Mouse (Mus musculus) MEL (cell line): Measurements from ENCODE around the gene Grk4. TPM values are rescaled to one million over a fixed set of nuclear protein-coding genes. Genes with fewer than 3 reads are reported as not detected.

Experiments used
- DNase-seq: peaks from one replicate; pipeline ENCODE4 v3.0.0; 2011; ENCODE audit warnings: low read depth, low spot score
- H3K27ac ChIP-seq: 2 replicates; pipeline ENCODE4 v1.5.1; 2012; ENCODE audit warnings: low read depth, mild to moderate bottlenecking, control low read depth, low read length, moderate library complexity; ENCODE audit not compliant: control insufficient read depth
- H3K27me3 ChIP-seq, 2 experiments: fragments of 150-350 bp in 1 of 2; sonication (generic) in 1 of 2; 2 replicates each; pipeline ENCODE4 v1.6.1; 2012; ENCODE audit warnings: low read length in 2 of 2, mild to moderate bottlenecking in 2 of 2, improper control_type of control experiment in 1 of 2, moderate library complexity in 1 of 2; ENCODE audit not compliant: insufficient read depth in 2 of 2, control insufficient read depth in 1 of 2
- H3K36me3 ChIP-seq, 2 experiments: 2 replicates each; pipeline ENCODE4 v1.6.1; 2012 to 2014; ENCODE audit warnings: low read length in 2 of 2, improper control_type of control experiment in 1 of 2, inconsistent platforms in 1 of 2, mild to moderate bottlenecking in 1 of 2; ENCODE audit not compliant: insufficient read depth in 2 of 2, control insufficient read depth in 1 of 2
- H3K4me1 ChIP-seq, 2 experiments: fragments of 150-350 bp in 1 of 2; sonication (generic) in 1 of 2; 2 replicates each; pipeline ENCODE4 v1.6.1; 2012; ENCODE audit warnings: low read length in 2 of 2, improper control_type of control experiment in 1 of 2, mild to moderate bottlenecking in 1 of 2; ENCODE audit not compliant: insufficient read depth in 2 of 2, control insufficient read depth in 1 of 2
- H3K4me3 ChIP-seq, 2 experiments: fragments of 150-350 bp in 1 of 2; sonication (generic) in 1 of 2; 2 replicates each; pipeline ENCODE4 v1.5.1; 2012; ENCODE audit warnings: low read depth in 2 of 2, low read length in 2 of 2, mild to moderate bottlenecking in 2 of 2, moderate library complexity in 2 of 2, control low read depth in 1 of 2, improper control_type of control experiment in 1 of 2; ENCODE audit not compliant: control insufficient read depth in 1 of 2, insufficient read depth in 1 of 2
- H3K79me2 ChIP-seq: 2 replicates; pipeline ENCODE4 v1.6.1; 2012; ENCODE audit warnings: mild to moderate bottlenecking, low read length, moderate library complexity; ENCODE audit not compliant: control insufficient read depth, poor library complexity, insufficient read depth
- H3K9ac ChIP-seq: 2 replicates; pipeline ENCODE4 v1.6.1; 2012; ENCODE audit warnings: low read depth, mild to moderate bottlenecking, control low read depth, low read length, moderate library complexity; ENCODE audit not compliant: control insufficient read depth, poor library complexity, severe bottlenecking
- H3K9me3 ChIP-seq: fragments of 150-350 bp; sonication (generic); replicated peaks from 2 replicates; pipeline ENCODE4 v1.6.1; 2012; ENCODE audit warnings: mild to moderate bottlenecking, low read length, improper control_type of control experiment, moderate library complexity; ENCODE audit not compliant: insufficient read depth
- BHLHE40 ChIP-seq: IDR thresholded peaks from 2 replicates; pipeline ENCODE4 v1.6.1; 2012; ENCODE audit warnings: low read depth, mild to moderate bottlenecking, inconsistent platforms, low read length, improper control_type of control experiment, borderline replicate concordance
- CHD1 ChIP-seq: IDR thresholded peaks from 2 replicates; pipeline ENCODE4 v1.6.1; 2012; ENCODE audit warnings: low read depth, mild to moderate bottlenecking, inconsistent platforms, low read length, improper control_type of control experiment
- CTCF ChIP-seq, 3 experiments: IDR thresholded peaks in 2 of 3; conservative IDR thresholded peaks in 1 of 3; 2 replicates each; pipeline ENCODE4 v1.5.1; 2011 to 2012; ENCODE audit warnings: low read length in 3 of 3, low read depth in 2 of 3, mild to moderate bottlenecking in 2 of 3, improper control_type of control experiment in 1 of 3, inconsistent platforms in 1 of 3, mixed read lengths in 1 of 3, moderate library complexity in 1 of 3; ENCODE audit not compliant: control insufficient read depth in 1 of 3, insufficient read depth in 1 of 3, poor library complexity in 1 of 3, severe bottlenecking in 1 of 3
- ELF1 ChIP-seq: IDR thresholded peaks from 2 replicates; pipeline ENCODE4 v1.6.1; 2014; ENCODE audit warnings: low read depth, mild to moderate bottlenecking, inconsistent platforms, low read length, improper control_type of control experiment, moderate library complexity
- GATA1 ChIP-seq: IDR thresholded peaks from 2 replicates; pipeline ENCODE4 v1.6.1; 2011; ENCODE audit warnings: low read depth, low read length, improper control_type of control experiment
- MAFK ChIP-seq: IDR thresholded peaks from 2 replicates; pipeline ENCODE4 v1.6.1; 2011; ENCODE audit warnings: low read depth, mild to moderate bottlenecking, low read length, improper control_type of control experiment, borderline replicate concordance
- MAZ ChIP-seq: IDR thresholded peaks from 2 replicates; pipeline ENCODE4 v1.6.1; 2012; ENCODE audit warnings: low read depth, mild to moderate bottlenecking, inconsistent platforms, low read length, improper control_type of control experiment
- MYB ChIP-seq: IDR thresholded peaks from 2 replicates; pipeline ENCODE4 v1.6.1; 2011; ENCODE audit warnings: mild to moderate bottlenecking, low read depth, low read length, improper control_type of control experiment
- POLR2AphosphoS2 ChIP-seq: IDR thresholded peaks from 2 replicates; pipeline ENCODE4 v1.6.1; 2011; ENCODE audit warnings: low read length, improper control_type of control experiment
- POLR2AphosphoS5 ChIP-seq: IDR thresholded peaks from 2 replicates; pipeline ENCODE4 v1.6.1; 2012; ENCODE audit warnings: low read depth, borderline replicate concordance, mild to moderate bottlenecking, inconsistent platforms, low read length, moderate library complexity, mixed read lengths
- RCOR1 ChIP-seq: IDR thresholded peaks from 2 replicates; pipeline ENCODE4 v1.6.1; 2012; ENCODE audit warnings: low read depth, mild to moderate bottlenecking, inconsistent platforms, low read length, improper control_type of control experiment
- SMC3 ChIP-seq: IDR thresholded peaks from 2 replicates; pipeline ENCODE4 v1.6.1; 2011; ENCODE audit warnings: low read depth, low read length, improper control_type of control experiment
- TAL1 ChIP-seq: IDR thresholded peaks from 2 replicates; pipeline ENCODE4 v1.6.1; 2012; ENCODE audit warnings: mild to moderate bottlenecking, inconsistent platforms, low read length, moderate library complexity, mixed read lengths
- TBP ChIP-seq: IDR thresholded peaks from 2 replicates; pipeline ENCODE4 v1.8.0; 2011; ENCODE audit warnings: low read depth, low read length, improper control_type of control experiment
- TCF12 ChIP-seq: IDR thresholded peaks from 2 replicates; pipeline ENCODE4 v1.6.1; 2014; ENCODE audit warnings: low read depth, mild to moderate bottlenecking, inconsistent platforms, low read length, improper control_type of control experiment, moderate library complexity
- UBTF ChIP-seq: IDR thresholded peaks from 2 replicates; pipeline ENCODE4 v1.6.1; 2012; ENCODE audit warnings: low read depth, mild to moderate bottlenecking, inconsistent platforms, low read length, improper control_type of control experiment, moderate library complexity, borderline replicate concordance; ENCODE audit not compliant: insufficient read depth
- USF1 ChIP-seq: IDR thresholded peaks from 2 replicates; pipeline ENCODE4 v1.6.1; 2014; ENCODE audit warnings: low read depth, mild to moderate bottlenecking, inconsistent platforms, low read length, improper control_type of control experiment, moderate library complexity
- USF2 ChIP-seq, 2 experiments: IDR thresholded peaks; 2 replicates each; pipeline ENCODE4 v1.6.1; 2011 to 2012; ENCODE audit warnings: improper control_type of control experiment in 2 of 2, low read length in 2 of 2, borderline replicate concordance in 1 of 2, inconsistent platforms in 1 of 2, low read depth in 1 of 2, mild to moderate bottlenecking in 1 of 2; ENCODE audit not compliant: insufficient read depth in 1 of 2
- ZC3H11A ChIP-seq: IDR thresholded peaks from 2 replicates; pipeline ENCODE4 v1.6.1; 2012; ENCODE audit warnings: low read depth, mild to moderate bottlenecking, inconsistent platforms, low read length, improper control_type of control experiment
- ZKSCAN1 ChIP-seq: IDR thresholded peaks from 2 replicates; pipeline ENCODE4 v1.6.1; 2012; ENCODE audit warnings: low read depth, mild to moderate bottlenecking, inconsistent platforms, low read length, improper control_type of control experiment, moderate library complexity
- ZNF384 ChIP-seq: IDR thresholded peaks from 2 replicates; pipeline ENCODE4 v1.6.1; 2012; ENCODE audit warnings: low read depth, mild to moderate bottlenecking, inconsistent platforms, low read length, improper control_type of control experiment
- polyA plus RNA-seq, 2 experiments: library from polyadenylated mRNA; stranded (reverse) in 1 of 2; unstranded in 1 of 2; fragments of >175 nt in 1 of 2; fragments of >200 nt in 1 of 2; gene quantifications; 2 replicates each; pipeline versions ENCODE4 v1.2.1 to v1.2.4; 2012; ENCODE audit warnings: low replicate concordance in 2 of 2, low read depth in 1 of 2; ENCODE audit not compliant: insufficient read length in 2 of 2, insufficient read depth in 1 of 2, missing spikeins in 1 of 2
- total RNA-seq: library from RNA; depleted of rRNA; stranded (reverse); fragments of 300-350 nt; gene quantifications from 2 replicates; pipeline ENCODE4 v1.2.3, GENCODE M21; 2012

The Grk4 gene
- total and polyA plus RNA-seq, 3 experiments: 0.70 to 0.81 TPM; not detected in 1

GRCm38 (mm10) chr5:34660591-34661130 is 482 bp downstream of the Grk4 start:
- Histone ChIP-seq H3K36me3 (peaks cover 9 to 19% of the 10 kb centered on the region in 2 experiments; a peak in 3 of 4 replicates), H3K9me3 (no peaks in the 10 kb centered on the region), H3K4me1 (peaks cover 5 to 14% of the 10 kb centered on the region in 2 experiments; a peak in 3 of 4 replicates)
- DNase-seq: peak; percentile 83
- TF ChIP-seq RCOR1 (no peak), ZNF384 (no peak), MAFK (no peak), CTCF (IDR thresholded peaks at IDR 0.05 in 2 of 3, conservative IDR thresholded peaks at IDR 0.05 in 1 of 3; ENCODE audit: control insufficient read depth in 1 of 3, insufficient read depth in 1 of 3, low read depth in 2 of 3, low read length in 3 of 3, poor library complexity in 1 of 3, severe bottlenecking in 1 of 3) (peak in 1 of 3 experiments; percentile 18; a peak in 2 of 6 replicates), TAL1 (no peak), CHD1 (0 out of 2 replicates have a peak, but pooled peaks have one; percentile 70), ZKSCAN1 (no peak), MAZ (0 out of 2 replicates have a peak, but pooled peaks have one; percentile 28), TBP (peak; percentile 58), UBTF (peak; percentile 98; the same call in 1 of the 2 replicates)
- TF ChIP-seq, all 39 proteins: peak for 5
- H3K27me3 ChIP-seq: no peaks in the 10 kb centered on the region
- H3K9ac ChIP-seq: peak overlapping the region; percentile 80
- peak overlapping the region; percentile 81 for H3K27ac ChIP-seq
- peaks cover 21% of the 10 kb centered on the region for H3K79me2 ChIP-seq
- peak overlapping the region; percentile 81 to 87 for H3K4me3 ChIP-seq

- TF ChIP-seq ZNF384 (no peak), TCF12 (no peak), CHD1 (no peak), ELF1 (no peak), SMC3 (no peak), CTCF (IDR thresholded peaks at IDR 0.05 in 2 of 3, conservative IDR thresholded peaks at IDR 0.05 in 1 of 3; ENCODE audit: control insufficient read depth in 1 of 3, insufficient read depth in 1 of 3, low read depth in 2 of 3, low read length in 3 of 3, poor library complexity in 1 of 3, severe bottlenecking in 1 of 3) (peak; percentile 25 to 34 (median 34))
- TF ChIP-seq, all 39 proteins: peak for 1
- Histone ChIP-seq H3K9me3 (no peaks in the 10 kb centered on the region), H3K9ac (peak overlapping the region; percentile 80), H3K27ac (no peak overlapping the region), H3K4me3 (peak overlapping the region; percentile 81 to 87), H3K27me3 (no peaks in the 10 kb centered on the region), H3K36me3 (peaks cover 2 to 19% of the 10 kb centered on the region in 2 experiments; a peak in 3 of 4 replicates), H3K4me1 (peaks cover 5 to 14% of the 10 kb centered on the region in 2 experiments; a peak in 3 of 4 replicates), H3K79me2 (peaks cover 21% of the 10 kb centered on the region)
- no peak for DNase-seq
Measured at GRCm38 (mm10) chr5:34661909-34662308, 1.7 kb downstream of the Grk4 start.

- TF ChIP-seq TCF12 (no peak), SMC3 (no peak), MYB (no peak), CHD1 (no peak), USF2 (IDR thresholded peaks at IDR 0.05; ENCODE audit: borderline replicate concordance in 1 of 2, insufficient read depth in 1 of 2, low read depth in 1 of 2, low read length in 2 of 2) (no peak), ZC3H11A (no peak), BHLHE40 (no peak), MAZ (no peak), TAL1 (no peak), CTCF (IDR thresholded peaks at IDR 0.05 in 2 of 3, conservative IDR thresholded peaks at IDR 0.05 in 1 of 3; ENCODE audit: control insufficient read depth in 1 of 3, insufficient read depth in 1 of 3, low read depth in 2 of 3, low read length in 3 of 3, poor library complexity in 1 of 3, severe bottlenecking in 1 of 3) (no peak), POLR2AphosphoS5 (no peak), POLR2AphosphoS2 (no peak), ZKSCAN1 (no peak), GATA1 (no peak), TBP (no peak), USF1 (no peak)
- TF ChIP-seq, all 39 proteins: peak for 0
- H3K4me3 ChIP-seq: no peak overlapping the region
- peaks cover 13% of the 10 kb centered on the region for H3K79me2 ChIP-seq
- H3K27me3 ChIP-seq: no peaks in the 10 kb centered on the region
- H3K27ac ChIP-seq: no peak overlapping the region
- no peak overlapping the region for H3K9ac ChIP-seq
- H3K9me3 ChIP-seq: no peaks in the 10 kb centered on the region
- no peak for DNase-seq
- H3K4me1 ChIP-seq: peaks cover 5 to 8% of the 10 kb centered on the region in 2 experiments; a peak in 3 of 4 replicates
- H3K36me3 ChIP-seq: peaks cover 0 to 12% of the 10 kb centered on the region in 2 experiments; a peak in 2 of 4 replicates
Measured at GRCm38 (mm10) chr5:34663231-34663630, 3.1 kb downstream of the Grk4 start.
